Mouse (Mus musculus) kidney, adult 11 months (tissue): ENCODE results near the gene Neu3.

Source experiments
- DNase-seq: peaks from one replicate; pipeline ENCODE4 v3.0.0; 2022

The Neu3 gene

GRCm38 (mm10) chr7:99788563-99788962, 39.7 kb downstream of the Neu3 start:
- no peak for DNase-seq

DNA sequence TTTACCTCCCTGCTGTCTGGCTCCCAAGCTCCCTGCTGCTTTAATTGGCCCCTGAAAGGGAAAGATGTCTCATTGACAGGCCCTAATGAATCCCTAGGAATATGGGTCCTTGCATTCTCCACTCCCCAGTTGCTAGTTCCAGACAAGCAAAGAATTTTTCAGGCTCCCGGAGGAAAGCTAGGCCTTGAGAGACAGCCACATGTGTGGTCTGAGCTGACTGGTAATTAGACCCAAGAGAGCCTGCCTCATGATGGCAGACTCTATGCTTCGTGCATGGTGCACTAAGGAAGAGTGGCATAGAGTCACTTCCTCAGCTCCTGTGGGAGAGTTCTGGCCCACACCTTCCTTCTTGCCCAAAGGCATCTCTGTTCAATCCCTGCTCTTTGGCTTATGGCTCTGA, 40.3 kb downstream of the Neu3 start:
- DNase-seq: no peak

DNA sequence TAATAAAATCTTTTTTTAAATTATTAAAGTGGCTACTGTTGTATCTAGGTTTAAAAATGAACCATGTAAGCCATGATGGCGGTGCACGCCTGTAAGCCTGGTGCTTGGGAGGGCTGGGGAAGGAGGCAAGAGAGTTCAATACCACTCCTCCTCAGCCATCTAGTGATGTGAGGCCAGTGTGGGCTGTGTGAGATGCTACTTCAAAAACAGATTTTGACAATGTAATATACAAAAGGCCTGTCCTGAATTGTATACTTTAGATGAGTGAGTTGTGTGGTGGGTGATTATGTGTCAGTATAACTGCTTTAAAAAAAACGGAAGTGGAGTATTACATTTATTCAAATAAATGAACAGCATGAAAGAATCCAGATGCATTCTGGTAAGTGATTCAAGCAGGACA, 41.4 kb downstream of the Neu3 start:
- DNase-seq: no peak

GRCm38 (mm10) chr7:99785553-99785952, 42.7 kb downstream of the Neu3 start:
- DNase-seq: no peak

DNA sequence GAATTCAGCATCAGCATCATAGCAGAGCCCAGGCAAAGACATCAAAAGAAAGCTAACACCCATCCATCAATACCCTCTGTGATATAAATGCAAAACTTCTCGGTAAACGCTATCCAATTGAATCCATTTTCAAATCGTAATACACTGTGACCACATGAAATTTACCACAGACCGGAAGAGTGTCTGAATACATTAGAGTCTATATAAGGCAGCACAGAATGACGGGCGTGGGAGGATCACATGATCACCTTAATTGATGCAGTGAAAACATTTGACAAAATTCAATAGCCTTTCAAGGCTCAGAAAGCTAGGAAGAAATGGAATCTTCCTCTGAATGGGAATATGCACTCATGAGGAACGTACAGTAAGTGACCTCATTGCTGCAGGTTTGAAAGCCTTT, 44.8 kb downstream of the Neu3 start:
- no peak for DNase-seq

- no peak for DNase-seq
Measured at GRCm38 (mm10) chr7:99781916-99782315, 46.3 kb downstream of the Neu3 start.

- DNase-seq: no peak
Measured at GRCm38 (mm10) chr7:99781385-99781784, 46.8 kb downstream of the Neu3 start.

DNA sequence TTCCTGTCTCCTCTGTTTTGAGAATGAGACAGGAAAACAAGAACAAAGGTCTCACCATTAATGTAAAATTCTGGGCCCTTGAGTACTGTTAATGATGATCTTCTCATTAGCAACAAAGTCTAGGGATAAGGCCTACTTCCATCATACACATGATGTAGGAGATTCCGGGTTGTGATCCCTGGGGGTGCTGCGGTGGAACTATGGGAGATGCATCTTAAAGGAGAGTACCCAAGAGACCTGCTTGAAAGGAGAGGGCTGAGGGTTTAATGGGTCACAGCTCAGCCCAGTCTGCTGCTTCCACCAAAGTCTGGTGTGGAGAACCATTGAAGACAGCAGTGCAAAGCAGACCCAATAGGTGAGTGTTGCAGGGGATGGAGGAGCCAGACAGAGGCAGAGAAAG, 65.0 kb downstream of the Neu3 start, which contains the start of gene Olfr521:
Olfr521 (plus strand) TSS at position 301 of the 400 bp plus-strand sequence.
- DNase-seq: no peak
